Mouse (Mus musculus): ENCODE measurements around the gene Hoxb5. TPM values are rescaled to one million over a fixed set of nuclear protein-coding genes. Genes with fewer than 3 reads are reported as not detected.

The Hoxb5 gene
- polyA plus RNA-seq, 1 experiment from 2014 or later: 33.1 TPM

DNA sequence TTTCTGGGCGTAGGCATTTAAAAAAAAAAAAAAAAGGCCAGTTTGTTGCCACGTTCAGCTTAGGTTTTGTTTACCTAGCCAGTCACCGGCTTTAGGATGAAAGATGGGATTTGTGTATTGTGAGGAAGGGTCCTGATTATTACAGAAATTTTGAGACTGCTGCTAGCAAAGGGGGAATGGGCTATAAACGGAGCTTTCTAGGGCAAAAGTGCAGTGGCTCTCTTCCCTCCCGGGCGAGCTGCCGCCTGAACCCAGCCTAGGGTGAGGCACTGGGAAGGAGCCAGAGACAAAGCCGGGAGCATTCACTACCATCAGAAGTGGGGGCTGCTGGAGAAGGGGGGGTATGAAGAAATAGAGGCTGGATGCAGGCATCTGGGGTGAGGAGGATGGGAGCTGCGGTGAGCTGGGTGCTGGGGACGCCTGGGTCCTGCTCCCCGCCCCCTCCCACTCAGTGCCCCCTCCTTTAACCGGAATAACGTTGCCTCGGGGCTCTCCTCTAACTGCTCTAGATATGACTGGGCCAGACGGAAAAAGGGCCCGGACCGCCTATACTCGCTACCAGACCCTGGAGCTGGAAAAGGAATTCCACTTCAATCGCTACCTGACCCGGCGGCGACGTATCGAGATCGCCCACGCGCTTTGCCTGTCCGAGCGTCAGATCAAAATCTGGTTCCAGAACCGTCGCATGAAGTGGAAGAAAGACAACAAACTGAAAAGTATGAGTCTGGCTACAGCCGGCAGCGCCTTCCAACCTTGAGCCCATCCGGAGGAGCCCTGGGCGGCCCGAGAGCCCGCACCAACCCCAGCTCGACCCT is 1.5 kb downstream of the Hoxb5 start:
- Histone ChIP-seq H3K9ac (ENCODE audit: low read depth, low read length) (peak overlapping the region; percentile 54), H3K4me1 (replicated peaks; ENCODE audit: control insufficient read depth, insufficient read depth, low read length) (no peaks in the 10 kb centered on the region), H3K27ac (ENCODE audit: low read depth, low read length) (peak overlapping the region; percentile 84), H3K27me3 (ENCODE audit: control insufficient read depth, insufficient read depth, low read length) (peaks cover 96% of the 10 kb centered on the region), H3K36me3 (ENCODE audit: control insufficient read depth, insufficient read depth, low read length) (no peaks in the 10 kb centered on the region), H3K4me2 (replicated peaks; ENCODE audit: low read depth, low read length) (peak overlapping the region; percentile 37), H3K4me3 (ENCODE audit: low read depth, low read length) (peak overlapping the region; percentile 48), H3K9me3 (ENCODE audit: control insufficient read depth, low read length) (no peaks in the 10 kb centered on the region)
- DNase-seq (ENCODE audit: low spot score) (no peak), ATAC-seq (ENCODE audit: low FRiP score) (no peak)
- under 1% methylated on average over 38 of the region's 38 CpGs for WGBS

DNA sequence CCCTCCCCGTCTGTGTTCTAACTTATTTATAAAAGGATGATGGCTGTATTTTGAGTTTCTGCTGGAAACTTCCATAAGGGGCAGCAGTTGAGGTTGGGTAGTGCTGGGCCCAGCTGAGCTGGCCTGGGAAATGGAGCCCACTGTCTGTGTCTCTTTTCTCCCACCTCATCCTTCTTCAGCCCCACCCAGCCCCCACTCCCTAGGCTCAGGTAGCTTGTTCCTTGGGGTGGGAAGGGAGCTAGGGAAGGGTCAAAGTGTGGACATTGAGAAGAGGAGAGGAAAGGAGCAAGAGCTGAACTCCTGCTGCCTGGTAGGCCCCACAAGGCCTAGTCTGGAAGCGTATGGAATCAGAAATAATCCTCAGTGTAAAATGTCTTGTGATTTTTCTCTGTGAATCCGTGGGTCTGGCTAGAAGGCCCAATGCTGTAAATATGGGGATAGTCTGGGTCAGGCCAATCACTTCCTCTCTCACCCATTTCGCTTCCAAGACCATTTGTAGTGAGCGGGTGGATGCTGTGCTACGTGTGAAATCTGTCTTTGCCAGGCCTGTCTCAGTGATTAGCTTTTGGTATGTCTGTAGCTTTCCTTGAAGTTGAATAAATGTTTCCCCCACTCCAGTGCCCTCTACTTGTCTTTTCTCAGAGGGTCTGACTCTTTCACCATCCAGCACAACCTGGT is 2.5 kb downstream of the Hoxb5 start:
- peaks cover 95% of the 10 kb centered on the region for H3K27me3 ChIP-seq (ENCODE audit: control insufficient read depth, insufficient read depth, low read length)
- H3K4me1 ChIP-seq (replicated peaks; ENCODE audit: control insufficient read depth, insufficient read depth, low read length): no peaks in the 10 kb centered on the region
- H3K4me3 ChIP-seq (ENCODE audit: low read depth, low read length): peak overlapping the region; percentile 48
- peak overlapping the region; percentile 37 for H3K4me2 ChIP-seq (replicated peaks; ENCODE audit: low read depth, low read length)
- ATAC-seq (ENCODE audit: low FRiP score) (no peak), DNase-seq (ENCODE audit: low spot score) (no peak)
- H3K9me3 ChIP-seq (ENCODE audit: control insufficient read depth, low read length): no peaks in the 10 kb centered on the region
- no peaks in the 10 kb centered on the region for H3K36me3 ChIP-seq (ENCODE audit: control insufficient read depth, insufficient read depth, low read length)
- no peak overlapping the region; the same call in 1 of the 2 replicates for H3K27ac ChIP-seq (ENCODE audit: low read depth, low read length)
- peak overlapping the region; percentile 54 for H3K9ac ChIP-seq (ENCODE audit: low read depth, low read length)
- 28% methylated on average over 6 of the region's 6 CpGs for WGBS

DNA sequence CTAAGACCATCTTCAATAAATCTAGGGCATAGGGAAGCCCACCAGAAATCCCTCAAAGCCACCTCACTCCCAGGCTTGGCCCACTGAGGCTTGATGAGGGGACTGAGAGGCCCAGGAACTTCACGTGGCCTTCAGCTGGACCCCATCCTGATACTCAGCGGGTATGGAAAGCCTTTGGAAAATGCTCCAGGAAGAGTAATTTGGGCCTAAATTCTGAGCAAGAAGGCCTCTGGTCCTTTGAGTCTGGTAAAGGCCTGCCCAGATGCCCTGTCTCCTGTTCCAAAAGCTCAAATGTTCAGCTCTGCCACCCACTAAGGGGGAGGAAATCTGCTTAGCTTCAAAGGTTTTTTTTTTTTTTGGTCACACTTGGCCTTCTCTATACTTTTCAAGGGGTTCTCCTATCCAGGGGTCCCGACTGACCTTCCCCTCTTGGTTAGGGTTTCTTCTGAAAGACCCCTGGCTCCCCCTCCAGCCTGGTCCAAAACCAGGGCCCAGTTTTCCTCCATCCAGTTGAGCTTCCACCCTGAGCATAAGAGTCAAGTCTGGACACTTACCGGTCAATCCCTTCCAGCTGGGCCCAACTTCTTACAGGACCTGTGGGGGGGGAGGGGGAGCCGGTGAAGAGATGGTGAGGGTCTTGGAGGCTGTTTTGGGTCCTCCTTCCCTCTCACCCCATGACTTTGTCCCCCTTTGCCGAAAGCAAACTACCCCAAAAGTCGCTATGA is 3.2 kb downstream of the Hoxb5 start:
- Histone ChIP-seq H3K4me2 (replicated peaks; ENCODE audit: low read depth, low read length) (peak overlapping the region; percentile 37), H3K4me3 (ENCODE audit: low read depth, low read length) (peak overlapping the region; percentile 48), H3K27ac (ENCODE audit: low read depth, low read length) (peak overlapping the region; percentile 32; the same call in 1 of the 2 replicates), H3K9me3 (ENCODE audit: control insufficient read depth, low read length) (no peaks in the 10 kb centered on the region), H3K27me3 (ENCODE audit: control insufficient read depth, insufficient read depth, low read length) (peaks cover 96% of the 10 kb centered on the region), H3K9ac (ENCODE audit: low read depth, low read length) (peak overlapping the region; percentile 54), H3K36me3 (ENCODE audit: control insufficient read depth, insufficient read depth, low read length) (no peaks in the 10 kb centered on the region), H3K4me1 (replicated peaks; ENCODE audit: control insufficient read depth, insufficient read depth, low read length) (no peaks in the 10 kb centered on the region)
- DNase-seq (ENCODE audit: low spot score) (no peak), ATAC-seq (ENCODE audit: low FRiP score) (no peak)
- WGBS: 8% methylated on average over 7 of the region's 7 CpGs

DNA sequence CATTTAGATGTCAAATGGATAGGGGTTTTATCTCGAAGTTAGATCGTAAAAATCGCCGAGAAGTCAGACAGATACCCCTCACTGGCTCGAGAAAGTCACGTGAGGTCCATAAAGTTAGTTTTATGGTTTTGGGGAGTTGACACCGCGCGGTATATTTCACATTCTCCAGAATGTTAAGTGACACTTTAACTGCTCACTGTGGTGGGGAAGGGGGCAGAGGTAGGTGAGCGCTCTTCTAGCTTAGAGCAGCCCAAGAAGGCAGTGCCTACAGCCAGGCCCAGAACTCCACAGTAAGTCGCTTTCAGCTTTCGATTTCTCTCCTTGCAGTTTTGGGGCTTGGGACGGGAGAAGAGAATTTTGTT is 3.8 kb downstream of the Hoxb5 start:
- Histone ChIP-seq H3K4me2 (replicated peaks; ENCODE audit: low read depth, low read length) (peak overlapping the region; percentile 2), H3K9me3 (ENCODE audit: control insufficient read depth, low read length) (no peaks in the 10 kb centered on the region), H3K4me3 (ENCODE audit: low read depth, low read length) (peak overlapping the region; percentile 48), H3K27me3 (ENCODE audit: control insufficient read depth, insufficient read depth, low read length) (peaks cover 95% of the 10 kb centered on the region), H3K36me3 (ENCODE audit: control insufficient read depth, insufficient read depth, low read length) (no peaks in the 10 kb centered on the region), H3K9ac (ENCODE audit: low read depth, low read length) (peak overlapping the region; percentile 54; the same call in 1 of the 2 replicates), H3K27ac (ENCODE audit: low read depth, low read length) (no peak overlapping the region), H3K4me1 (replicated peaks; ENCODE audit: control insufficient read depth, insufficient read depth, low read length) (no peaks in the 10 kb centered on the region)
- no peak for DNase-seq (ENCODE audit: low spot score)
- 2% methylated on average over 13 of the region's 13 CpGs for WGBS
- ATAC-seq (ENCODE audit: low FRiP score): no peak

DNA sequence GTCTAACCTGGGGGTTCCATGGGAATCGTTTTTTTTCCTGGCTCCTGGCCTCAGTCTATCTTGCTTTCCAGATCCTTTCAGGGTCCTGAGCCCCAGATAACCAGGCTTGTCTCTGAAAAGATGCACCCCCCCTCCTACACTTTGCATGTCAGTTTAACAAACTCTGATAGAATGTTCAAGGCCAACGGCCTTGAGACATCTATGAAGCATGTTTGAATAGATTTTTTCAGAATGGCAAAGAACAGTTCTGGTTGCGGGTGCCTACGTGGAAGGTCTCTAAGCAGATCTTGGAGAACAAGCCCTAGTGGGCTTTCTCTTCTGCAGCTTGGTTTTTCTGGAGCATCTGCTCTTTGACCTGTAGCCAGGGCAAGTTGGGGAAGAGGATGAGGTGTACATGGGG is 5.6 kb downstream of the Hoxb5 start:
- WGBS: 17% methylated on average over 4 of the region's 4 CpGs
- Histone ChIP-seq H3K4me2 (replicated peaks; ENCODE audit: low read depth, low read length) (peak overlapping the region; percentile 30), H3K4me3 (ENCODE audit: low read depth, low read length) (peak overlapping the region; percentile 48; the same call in 1 of the 2 replicates), H3K9me3 (ENCODE audit: control insufficient read depth, low read length) (no peaks in the 10 kb centered on the region), H3K9ac (ENCODE audit: low read depth, low read length) (peak overlapping the region; percentile 48; the same call in 1 of the 2 replicates), H3K36me3 (ENCODE audit: control insufficient read depth, insufficient read depth, low read length) (no peaks in the 10 kb centered on the region), H3K27me3 (ENCODE audit: control insufficient read depth, insufficient read depth, low read length) (peaks cover 95% of the 10 kb centered on the region), H3K27ac (ENCODE audit: low read depth, low read length) (peak overlapping the region; percentile 61; the same call in 1 of the 2 replicates), H3K4me1 (replicated peaks; ENCODE audit: control insufficient read depth, insufficient read depth, low read length) (no peaks in the 10 kb centered on the region)
- no peak for DNase-seq (ENCODE audit: low spot score)
- ATAC-seq (ENCODE audit: low FRiP score): no peak

DNA sequence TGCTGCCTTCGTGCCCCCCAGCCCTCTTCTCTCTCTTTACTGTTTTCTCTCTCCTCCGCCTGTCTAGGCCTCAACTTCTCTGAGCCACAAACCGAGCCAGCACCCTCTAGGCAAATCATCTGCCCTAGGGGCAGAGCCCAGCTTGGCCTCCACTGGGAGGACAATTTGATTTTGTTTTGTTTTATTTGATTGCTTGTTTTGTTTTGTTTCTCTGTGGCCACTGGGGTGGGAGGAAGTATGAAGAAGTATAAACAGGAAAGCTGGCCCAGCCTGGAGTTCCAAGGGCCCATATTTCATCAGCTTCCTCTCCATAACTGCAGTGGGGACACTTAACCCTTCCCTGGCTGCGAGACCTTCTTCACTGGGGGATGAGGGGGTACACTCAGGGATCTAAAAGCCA is 6.2 kb downstream of the Hoxb5 start:
- Histone ChIP-seq H3K27me3 (ENCODE audit: control insufficient read depth, insufficient read depth, low read length) (peaks cover 96% of the 10 kb centered on the region), H3K4me2 (replicated peaks; ENCODE audit: low read depth, low read length) (peak overlapping the region; percentile 14; the same call in 1 of the 2 replicates), H3K4me3 (ENCODE audit: low read depth, low read length) (peak overlapping the region; percentile 48), H3K9ac (ENCODE audit: low read depth, low read length) (peak overlapping the region; percentile 48), H3K27ac (ENCODE audit: low read depth, low read length) (peak overlapping the region; percentile 64), H3K4me1 (replicated peaks; ENCODE audit: control insufficient read depth, insufficient read depth, low read length) (no peaks in the 10 kb centered on the region), H3K9me3 (ENCODE audit: control insufficient read depth, low read length) (no peaks in the 10 kb centered on the region), H3K36me3 (ENCODE audit: control insufficient read depth, insufficient read depth, low read length) (no peaks in the 10 kb centered on the region)
- 5% methylated on average over 4 of the region's 4 CpGs for WGBS
- no peak for DNase-seq (ENCODE audit: low spot score)
- no peak for ATAC-seq (ENCODE audit: low FRiP score)

DNA sequence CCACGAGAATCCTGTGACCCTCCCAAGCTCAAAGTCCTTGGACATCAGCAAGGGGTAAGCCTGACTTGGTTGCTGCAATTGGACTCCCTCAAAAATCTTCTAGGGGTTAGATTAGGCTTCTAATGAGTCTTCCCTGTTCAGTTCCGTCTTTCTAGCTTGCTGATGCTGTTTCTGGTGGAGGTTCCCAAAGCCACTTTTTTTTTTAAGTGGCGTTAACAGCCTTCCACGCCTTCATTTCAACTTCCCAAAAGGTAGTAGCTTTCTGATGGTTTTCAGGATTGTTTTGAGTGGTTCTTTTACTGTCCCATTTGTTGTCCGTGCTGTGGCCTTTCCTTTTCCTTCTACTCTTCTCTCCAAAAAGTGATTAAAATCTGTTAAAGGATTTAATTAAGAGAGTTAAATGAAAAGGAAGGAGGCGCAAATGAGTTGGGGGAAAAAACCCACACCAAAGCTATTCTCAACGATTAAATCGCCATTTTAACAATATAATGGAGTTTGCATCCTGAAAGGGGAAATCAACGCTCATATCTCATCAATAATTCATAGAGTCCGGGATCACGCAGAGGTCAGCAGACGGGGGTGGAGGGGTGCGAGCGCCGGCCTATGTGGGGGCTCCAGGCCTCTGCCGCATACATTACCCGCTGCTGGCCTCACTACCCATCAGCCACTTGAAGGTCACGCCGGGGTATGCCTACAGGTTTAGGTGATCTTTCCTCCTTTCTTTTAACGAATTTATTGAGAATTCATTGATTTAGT is 7.2 kb downstream of the Hoxb5 start:
- Histone ChIP-seq H3K4me3 (ENCODE audit: low read depth, low read length) (peak overlapping the region; percentile 48), H3K27ac (ENCODE audit: low read depth, low read length) (peak overlapping the region; percentile 90), H3K9me3 (ENCODE audit: control insufficient read depth, low read length) (no peaks in the 10 kb centered on the region), H3K27me3 (ENCODE audit: control insufficient read depth, insufficient read depth, low read length) (peaks cover 95% of the 10 kb centered on the region), H3K36me3 (ENCODE audit: control insufficient read depth, insufficient read depth, low read length) (no peaks in the 10 kb centered on the region), H3K4me1 (replicated peaks; ENCODE audit: control insufficient read depth, insufficient read depth, low read length) (no peaks in the 10 kb centered on the region), H3K9ac (ENCODE audit: low read depth, low read length) (no peak overlapping the region), H3K4me2 (replicated peaks; ENCODE audit: low read depth, low read length) (peak overlapping the region; percentile 35)
- ATAC-seq (ENCODE audit: low FRiP score) (peak; percentile 59; the same call in 1 of the 2 replicates), DNase-seq (ENCODE audit: low spot score) (no peak)
- under 1% methylated on average over 20 of the region's 20 CpGs for WGBS

DNA sequence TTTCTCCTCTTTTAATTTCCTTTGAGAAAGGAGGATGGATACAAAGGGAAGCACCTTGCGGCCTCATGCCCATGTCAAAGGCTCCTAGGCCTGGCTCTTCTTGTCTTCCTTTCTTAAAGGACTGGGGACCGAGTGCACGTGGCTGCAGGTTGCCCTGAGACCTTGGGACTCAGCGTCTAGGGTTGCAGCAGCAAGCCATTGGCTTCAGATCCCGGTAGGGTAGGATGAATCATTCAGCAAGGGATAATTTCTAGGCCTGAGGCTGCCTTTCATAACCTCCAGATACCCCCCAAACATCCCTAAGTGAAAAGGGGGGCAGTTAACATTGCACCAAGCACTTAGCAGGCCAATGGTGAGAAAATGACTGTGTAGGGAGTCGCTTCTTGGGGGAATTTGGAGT is 8.0 kb downstream of the Hoxb5 start:
- Histone ChIP-seq H3K27ac (ENCODE audit: low read depth, low read length) (peak overlapping the region; percentile 90), H3K4me2 (replicated peaks; ENCODE audit: low read depth, low read length) (peak overlapping the region; percentile 35), H3K9me3 (ENCODE audit: control insufficient read depth, low read length) (no peaks in the 10 kb centered on the region), H3K36me3 (ENCODE audit: control insufficient read depth, insufficient read depth, low read length) (no peaks in the 10 kb centered on the region), H3K27me3 (ENCODE audit: control insufficient read depth, insufficient read depth, low read length) (peaks cover 95% of the 10 kb centered on the region), H3K4me3 (ENCODE audit: low read depth, low read length) (peak overlapping the region; percentile 14), H3K9ac (ENCODE audit: low read depth, low read length) (peak overlapping the region; percentile 49), H3K4me1 (replicated peaks; ENCODE audit: control insufficient read depth, insufficient read depth, low read length) (no peaks in the 10 kb centered on the region)
- DNase-seq (ENCODE audit: low spot score) (peak; percentile 56), ATAC-seq (ENCODE audit: low FRiP score) (no peak)
- 7% methylated on average over 6 of the region's 6 CpGs for WGBS

Measured in hindbrain, embryonic 11.5 days (tissue).